Mouse (Mus musculus): Measurements from ENCODE around the gene Taf1d.
"Not testable (repeated sequence)": the region's sequence is repeated elsewhere in the genome, so short reads cannot be mapped to it uniquely, and the experiment has no call there.

DNA sequence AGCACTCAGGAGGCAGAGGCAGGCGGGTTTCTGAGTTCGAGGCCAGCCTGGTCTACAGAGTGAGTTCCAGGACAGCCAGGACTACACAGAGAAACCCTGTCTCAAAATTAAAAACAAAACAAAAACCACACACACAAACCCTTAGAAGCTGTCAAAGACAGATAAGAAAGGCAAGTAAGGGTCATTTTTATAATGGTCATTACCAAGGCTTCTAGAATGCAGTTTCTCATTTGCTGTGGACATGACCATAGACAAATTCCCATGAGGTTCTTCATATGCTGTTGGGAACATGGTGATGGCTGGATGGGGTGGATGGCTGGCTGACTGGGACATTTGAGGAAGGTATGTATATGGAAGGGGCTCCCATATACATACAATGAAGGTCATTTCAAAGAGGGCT lies 10.3 kb downstream of the Taf1d start:
- not testable (repeated sequence) for TF ChIP-seq ZNF384 (IDR thresholded peaks at IDR 0.05; ENCODE audit: low read depth, low read length); HCFC1 (IDR thresholded peaks at IDR 0.05; ENCODE audit: borderline replicate concordance, insufficient read depth, low read length)
- peak; percentile 41; the same call in 1 of the 2 replicates for TF ChIP-seq CHD2 (IDR thresholded peaks at IDR 0.05; ENCODE audit: low read depth, low read length)

All from ES-E14 (cell line).